Mouse (Mus musculus) embryonic facial prominence, embryonic 11.5 days (tissue): ENCODE measurements around the gene Ergic1. TPM values are rescaled to one million over a fixed set of nuclear protein-coding genes. Genes with fewer than 3 reads are reported as not detected.

ENCODE experiments used
- ATAC-seq: fragments of 200-750 bp; cut with Nextera tagmentation; replicated peaks from 2 replicates; pipeline ENCODE4 v1.8.0; 2017; ENCODE audit warnings: low read depth; ENCODE audit not compliant: insufficient number of reproducible peaks, low FRiP score, low TSS enrichment
- DNase-seq: peaks from one replicate; pipeline ENCODE4 v3.0.0-alpha.2; 2015; ENCODE audit warnings: low spot score
- H3K27ac ChIP-seq: fragments of 300-500 bp; sonication (generic); replicated peaks from 2 replicates; pipeline ENCODE4 v1.5.1; 2014; ENCODE audit warnings: mild to moderate bottlenecking, low read depth, low read length, control low read depth
- H3K27me3 ChIP-seq: fragments of 300-500 bp; sonication (generic); 2 replicates; pipeline ENCODE4 v1.6.1; 2014; ENCODE audit warnings: mild to moderate bottlenecking, low read length, moderate library complexity, mixed read lengths; ENCODE audit not compliant: control insufficient read depth, insufficient read depth
- H3K36me3 ChIP-seq: fragments of 300-500 bp; sonication (generic); replicated peaks from 2 replicates; pipeline ENCODE4 v1.6.1; 2014; ENCODE audit warnings: low read depth, mild to moderate bottlenecking, low read length, moderate library complexity, mixed read lengths; ENCODE audit not compliant: control insufficient read depth, insufficient read depth
- H3K4me1 ChIP-seq: fragments of 300-500 bp; sonication (generic); 2 replicates; pipeline ENCODE4 v1.6.1; 2014; ENCODE audit warnings: low read length, mixed read lengths; ENCODE audit not compliant: control insufficient read depth, insufficient read depth
- H3K4me2 ChIP-seq: fragments of 300-500 bp; sonication (generic); 2 replicates; pipeline ENCODE4 v1.6.1; 2014; ENCODE audit warnings: low read depth, mild to moderate bottlenecking, control low read depth, low read length, moderate library complexity
- H3K4me3 ChIP-seq: fragments of 300-500 bp; sonication (generic); 2 replicates; pipeline ENCODE4 v1.5.1; 2014; ENCODE audit warnings: low read depth, low read length, control low read depth
- H3K9ac ChIP-seq: fragments of 300-500 bp; sonication (generic); replicated peaks from 2 replicates; pipeline ENCODE4 v1.6.1; 2014; ENCODE audit warnings: mild to moderate bottlenecking, control low read depth, low read length
- H3K9me3 ChIP-seq: fragments of 300-500 bp; sonication (generic); replicated peaks from 2 replicates; pipeline ENCODE4 v1.6.1; 2016; ENCODE audit warnings: mild to moderate bottlenecking, low read length, inconsistent platforms, mixed read lengths; ENCODE audit not compliant: control insufficient read depth
- WGBS: fragments of 180-500 bp; shearing (Covaris S2); extraction: QIAGEN DNeasy Blood & Tissue Kit; methylation state at CpG from one replicate; pipeline ENCODE4 v1.1.7; 2014; 5-methylcytosine and 5-hydroxymethylcytosine counted together
- polyA plus RNA-seq: library from polyadenylated mRNA; unstranded; fragments of >200 nt; fragmentation: Nextera tagmentation; extraction: Ambion mirVana; gene quantifications from 2 replicates; pipeline ENCODE4 v1.2.1, GENCODE M21; 2014

Ergic1 gene
- polyA plus RNA-seq, 1 experiment from 2014 or later = 138 TPM

GRCm38 (mm10) chr17:26593199-26593598, 31.9 kb downstream of the Ergic1 start:
- 94% methylated on average over 5 of the region's 5 CpGs for WGBS
- no peak overlapping the region for H3K27ac ChIP-seq
- H3K4me1 ChIP-seq = no peaks in the 10 kb centered on the region
- no peak overlapping the region for H3K9ac ChIP-seq
- no peak overlapping the region for H3K4me3 ChIP-seq
- H3K27me3 ChIP-seq = no peaks in the 10 kb centered on the region
- ATAC-seq (no peak), DNase-seq (no peak)
- no peaks in the 10 kb centered on the region for H3K9me3 ChIP-seq
- no peaks in the 10 kb centered on the region; the same call in 1 of the 2 replicates for H3K36me3 ChIP-seq
- no peak overlapping the region for H3K4me2 ChIP-seq

- Histone ChIP-seq H3K9me3 (no peaks in the 10 kb centered on the region), H3K27ac (no peak overlapping the region), H3K4me3 (no peak overlapping the region), H3K4me1 (no peaks in the 10 kb centered on the region), H3K9ac (no peak overlapping the region), H3K27me3 (no peaks in the 10 kb centered on the region), H3K36me3 (no peaks in the 10 kb centered on the region; the same call in 1 of the 2 replicates), H3K4me2 (no peak overlapping the region)
- no peak for ATAC-seq
- 82% methylated on average over 7 of the region's 7 CpGs for WGBS
- no peak for DNase-seq
Observed at GRCm38 (mm10) chr17:26594171-26594570, 32.9 kb downstream of the Ergic1 start.

- no peak overlapping the region for H3K4me3 ChIP-seq
- no peak overlapping the region for H3K9ac ChIP-seq
- no peak overlapping the region for H3K27ac ChIP-seq
- WGBS = 88% methylated on average over 7 of the region's 7 CpGs
- no peak overlapping the region for H3K4me2 ChIP-seq
- no peaks in the 10 kb centered on the region; the same call in 1 of the 2 replicates for H3K36me3 ChIP-seq
- DNase-seq (no peak), ATAC-seq (no peak)
- H3K9me3 ChIP-seq = no peaks in the 10 kb centered on the region
- no peaks in the 10 kb centered on the region for H3K27me3 ChIP-seq
- no peaks in the 10 kb centered on the region for H3K4me1 ChIP-seq
Observed at GRCm38 (mm10) chr17:26594958-26595357, 33.7 kb downstream of the Ergic1 start.

GRCm38 (mm10) chr17:26595448-26596167, 34.3 kb downstream of the Ergic1 start:
- no peak for ATAC-seq
- H3K9me3 ChIP-seq = no peaks in the 10 kb centered on the region
- H3K36me3 ChIP-seq = no peaks in the 10 kb centered on the region; the same call in 1 of the 2 replicates
- H3K27me3 ChIP-seq = no peaks in the 10 kb centered on the region
- no peak overlapping the region for H3K9ac ChIP-seq
- DNase-seq = no peak
- no peak overlapping the region for H3K4me3 ChIP-seq
- no peaks in the 10 kb centered on the region for H3K4me1 ChIP-seq
- 59% methylated on average over 7 of the region's 7 CpGs for WGBS
- no peak overlapping the region for H3K4me2 ChIP-seq
- H3K27ac ChIP-seq = 0 out of 2 replicates have a peak overlapping the region, but pooled peaks have one; percentile 13

GRCm38 (mm10) chr17:26596168-26596658, 34.9 kb downstream of the Ergic1 start:
- Histone ChIP-seq H3K4me3 (no peak overlapping the region), H3K27me3 (no peaks in the 10 kb centered on the region), H3K27ac (0 out of 2 replicates have a peak overlapping the region, but pooled peaks have one; percentile 13), H3K9ac (peak overlapping the region; percentile 22; the same call in 1 of the 2 replicates), H3K9me3 (no peaks in the 10 kb centered on the region), H3K4me2 (no peak overlapping the region), H3K36me3 (no peaks in the 10 kb centered on the region; the same call in 1 of the 2 replicates), H3K4me1 (no peaks in the 10 kb centered on the region)
- no peak for ATAC-seq
- WGBS = 54% methylated on average over 7 of the region's 7 CpGs
- no peak for DNase-seq

- Histone ChIP-seq H3K27ac (no peak overlapping the region), H3K9me3 (no peaks in the 10 kb centered on the region), H3K4me1 (no peaks in the 10 kb centered on the region), H3K36me3 (no peaks in the 10 kb centered on the region), H3K27me3 (no peaks in the 10 kb centered on the region), H3K9ac (no peak overlapping the region; the same call in 1 of the 2 replicates), H3K4me2 (no peak overlapping the region), H3K4me3 (no peak overlapping the region)
- ATAC-seq (no peak; the same call in 1 of the 2 replicates), DNase-seq (no peak)
- 85% methylated on average over 6 of the region's 6 CpGs for WGBS
Observed at GRCm38 (mm10) chr17:26596856-26597481, 35.7 kb downstream of the Ergic1 start.

- Histone ChIP-seq H3K4me2 (no peak overlapping the region), H3K4me3 (no peak overlapping the region), H3K36me3 (no peaks in the 10 kb centered on the region), H3K27me3 (no peaks in the 10 kb centered on the region), H3K9ac (no peak overlapping the region), H3K4me1 (no peaks in the 10 kb centered on the region), H3K27ac (no peak overlapping the region), H3K9me3 (no peaks in the 10 kb centered on the region)
- WGBS = 87% methylated on average over 5 of the region's 5 CpGs
- no peak for DNase-seq
- no peak for ATAC-seq
Observed at GRCm38 (mm10) chr17:26598845-26599244, 37.6 kb downstream of the Ergic1 start.

- H3K4me3 ChIP-seq = no peak overlapping the region
- no peak overlapping the region for H3K27ac ChIP-seq
- 70% methylated on average over 17 of the region's 17 CpGs for WGBS
- DNase-seq (peak; percentile 33), ATAC-seq (no peak)
- no peaks in the 10 kb centered on the region for H3K27me3 ChIP-seq
- no peak overlapping the region for H3K4me2 ChIP-seq
- H3K9me3 ChIP-seq = no peaks in the 10 kb centered on the region
- H3K36me3 ChIP-seq = no peaks in the 10 kb centered on the region
- H3K9ac ChIP-seq = no peak overlapping the region
- no peaks in the 10 kb centered on the region for H3K4me1 ChIP-seq
Observed at GRCm38 (mm10) chr17:26600913-26601447, 39.7 kb downstream of the Ergic1 start.
